In genomic region chr3:132149446-132150025, GRCm38 (mm10) we compare ENCODE assay signal across 23 mouse cellular contexts.
DNase-seq lines count a peak whose midpoint lies in the region; ATAC-seq and TF ChIP-seq lines count a peak whose summit lies in the region.
"Had no signal": no experiment of that assay in that cellular context is flagged by ENCODE, and none has a peak within 500 bp of the region (broad histone marks: within the 10 kb centered on the region; RNA-seq: fewer than 3 reads in every experiment).

No protein-coding gene starts in this region.

- intact Hi-C loops in heart, adult 2 months (cut with DNase I) = no loop called here

- H3K9ac ChIP-seq in heart, adult 2 months (ENCODE audit: low read depth, low read length) = no peak overlapping the region
- H3K9ac ChIP-seq in lung, postnatal 0 days (replicated peaks; ENCODE audit: low read depth) = no peak overlapping the region
- H3K9ac ChIP-seq: heart, embryonic 12.5 days; liver, embryonic 15.5 days; midbrain, embryonic 13.5 days; neural tube, embryonic 12.5 days; stomach, embryonic 15.5 days had no signal

- no peak for TF ChIP-seq CTCF in heart, adult 2 months (IDR thresholded peaks at IDR 0.05)
- TF ChIP-seq CTCF in lung, postnatal 0 days (IDR thresholded peaks at IDR 0.05) = no peak
- TF ChIP-seq CTCF in lung, adult 2 months (IDR thresholded peaks at IDR 0.05; ENCODE audit: insufficient read depth, low read length) = no peak
- no peak for TF ChIP-seq CTCF in Patski (IDR thresholded peaks at IDR 0.05)

- no peak overlapping the region for H3K4me3 ChIP-seq in heart, adult 2 months
- no peak overlapping the region for H3K4me3 ChIP-seq in lung, postnatal 0 days (ENCODE audit: low read depth, low read length)
- H3K4me3 ChIP-seq in lung, adult 2 months (replicated peaks; ENCODE audit: extremely low read depth, low read depth, low read length) = no peak overlapping the region
- H3K4me3 ChIP-seq: heart, embryonic 12.5 days; liver, embryonic 15.5 days; midbrain, embryonic 13.5 days; neural tube, embryonic 12.5 days; stomach, embryonic 15.5 days had no signal

- no peaks in the 10 kb centered on the region for H3K36me3 ChIP-seq in heart, adult 2 months (ENCODE audit: control insufficient read depth, insufficient read depth, low read length)
- no peaks in the 10 kb centered on the region for H3K36me3 ChIP-seq in lung, postnatal 0 days (ENCODE audit: insufficient read depth, low read length)
- H3K36me3 ChIP-seq: heart, embryonic 12.5 days; liver, embryonic 15.5 days; midbrain, embryonic 13.5 days; neural tube, embryonic 12.5 days; stomach, embryonic 15.5 days had no signal

- CTCF ChIA-PET in Patski (lab: Charles Lee) = interaction anchor here (1.5 kb wide), 1 partner anchor 10 kb away, joined by 4 read pairs; no protein-coding TSS in a partner anchor

- no peaks in the 10 kb centered on the region for H3K9me3 ChIP-seq in lung, postnatal 0 days (ENCODE audit: low read length)
- H3K9me3 ChIP-seq: heart, embryonic 12.5 days; liver, embryonic 15.5 days; midbrain, embryonic 13.5 days; neural tube, embryonic 12.5 days; stomach, embryonic 15.5 days had no signal

- ATAC-seq in lung, postnatal 0 days = no peak
- ATAC-seq in Patski = peak; percentile 95
- ATAC-seq in megakaryocyte-erythroid progenitor cell, adult 5-6 weeks (replicated peaks; ENCODE audit: low FRiP score, low TSS enrichment, poor library complexity, severe bottlenecking) = no peak
- ATAC-seq: hindbrain, postnatal 0 days; intestine, embryonic 16.5 days; midbrain, embryonic 13.5 days had no signal

- peak; percentile 5 for DNase-seq in heart, postnatal 4 days
- DNase-seq in heart, adult 2 months = no peak
- peak; percentile 13 for DNase-seq in lung, postnatal 0 days (ENCODE audit: low spot score)
- no peak for DNase-seq in lung, adult 2 months
- no peak for DNase-seq in Patski (ENCODE audit: low read depth, low spot score)
- DNase-seq in lung, postnatal 14 days = peak; percentile 34
- DNase-seq: adrenal gland, postnatal 10 days; cerebellum, adult 2 months; gastrocnemius, postnatal 14 days; heart, adult 11 months; heart, postnatal 10 days; kidney, adult 9 months; liver; thymus, postnatal 25 days had no signal

- WGBS in heart, adult 2 months = 30% methylated on average over 6 of the region's 6 CpGs
- WGBS in lung, postnatal 0 days = 42% methylated on average over 6 of the region's 6 CpGs
- 58% methylated on average over 6 of the region's 6 CpGs for WGBS in lung, adult 2 months

- TF ChIP-seq EP300 in heart, adult 2 months (IDR thresholded peaks at IDR 0.05; ENCODE audit: insufficient read depth, low read depth, low read length) = no peak
- TF ChIP-seq EP300 in lung, postnatal 0 days (IDR thresholded peaks at IDR 0.05) = no peak

- H3K27ac ChIP-seq in heart, adult 2 months = no peak overlapping the region
- no peak overlapping the region for H3K27ac ChIP-seq in lung, postnatal 0 days (ENCODE audit: low read length)
- H3K27ac ChIP-seq: hindbrain, postnatal 0 days; liver, embryonic 15.5 days; macrophage; midbrain, embryonic 13.5 days; neural tube, embryonic 12.5 days; stomach, embryonic 15.5 days had no signal

- in situ Hi-C loops in Patski (cut with MboI; ENCODE audit: low pct_unique_long_range_greater_than_20kb) = no loop called here

- TF ChIP-seq POLR2A in heart, adult 2 months (IDR thresholded peaks at IDR 0.05; ENCODE audit: insufficient read depth, low read depth, low read length) = no peak
- no peak for TF ChIP-seq POLR2A in lung, adult 2 months (IDR thresholded peaks at IDR 0.05; ENCODE audit: borderline replicate concordance, extremely low read depth, low read depth, low read length)

- H3K79me2 ChIP-seq in heart, adult 2 months (replicated peaks; ENCODE audit: control insufficient read depth, insufficient read depth, low read length) = no peaks in the 10 kb centered on the region

- no peak overlapping the region for H3K4me2 ChIP-seq in lung, postnatal 0 days (replicated peaks; ENCODE audit: low read depth, low read length)
- H3K4me2 ChIP-seq: heart, embryonic 12.5 days; liver, embryonic 15.5 days; midbrain, embryonic 13.5 days; neural tube, embryonic 12.5 days; stomach, embryonic 15.5 days had no signal

- no peaks in the 10 kb centered on the region for H3K4me1 ChIP-seq in heart, adult 2 months (ENCODE audit: control insufficient read depth, insufficient read depth, low read length)
- H3K4me1 ChIP-seq in lung, postnatal 0 days (ENCODE audit: insufficient read depth, low read depth, low read length) = no peaks in the 10 kb centered on the region
- no peaks in the 10 kb centered on the region for H3K4me1 ChIP-seq in lung, adult 2 months (ENCODE audit: control insufficient read depth, insufficient read depth, low read length)
- H3K4me1 ChIP-seq: heart, embryonic 12.5 days; liver, embryonic 15.5 days; midbrain, embryonic 13.5 days; neural tube, embryonic 12.5 days; stomach, embryonic 15.5 days had no signal

- no peaks in the 10 kb centered on the region for H3K27me3 ChIP-seq in heart, adult 2 months (ENCODE audit: control insufficient read depth, insufficient read depth, low read length)
- H3K27me3 ChIP-seq in lung, postnatal 0 days (replicated peaks; ENCODE audit: insufficient read depth, low read length) = no peaks in the 10 kb centered on the region
- H3K27me3 ChIP-seq in Patski = peaks cover 24% of the 10 kb centered on the region
- H3K27me3 ChIP-seq: heart, embryonic 12.5 days; liver, embryonic 15.5 days; midbrain, embryonic 13.5 days; neural tube, embryonic 12.5 days; stomach, embryonic 15.5 days had no signal

- POLR2A ChIA-PET in Patski (lab: Charles Lee) = no interaction called here

Comparison
In these comparisons a context has a peak if more than half of its experiments do, and no peak if none do; other contexts are left out.
1. DNase-seq: peak in heart, postnatal 4 days (single experiment), lung, postnatal 0 days (single experiment) and lung, postnatal 14 days (single experiment); none in heart, adult 2 months (0 of 2), lung, adult 2 months (single experiment) and Patski (single experiment).